Mouse (Mus musculus): ENCODE measurements around the gene Hs3st4. TPM values are rescaled to one million over a fixed set of nuclear protein-coding genes. Genes with fewer than 3 reads are reported as not detected.

Hs3st4 gene
- total and polyA plus RNA-seq, 3 experiments, result not detected

GRCm38 (mm10) chr7:124180926-124181325, 198.3 kb downstream of the Hs3st4 start:
- TF ChIP-seq USF1 (IDR thresholded peaks at IDR 0.05; ENCODE audit: low read depth, low read length) (no peak), ZNF384 (IDR thresholded peaks at IDR 0.05; ENCODE audit: low read depth, low read length) (no peak), HCFC1 (IDR thresholded peaks at IDR 0.05; ENCODE audit: low read depth, low read length) (no peak), IRF4 (IDR thresholded peaks at IDR 0.05; ENCODE audit: low read depth, low read length) (no peak), MYC (IDR thresholded peaks at IDR 0.05; ENCODE audit: low read depth, low read length) (no peak), ZC3H11A (IDR thresholded peaks at IDR 0.05; ENCODE audit: low read depth, low read length) (no peak), ELF1 (IDR thresholded peaks at IDR 0.05; ENCODE audit: low read depth, low read length) (no peak), KAT2A (IDR thresholded peaks at IDR 0.05; ENCODE audit: insufficient replicate concordance, low read length) (no peak), RAD21 (IDR thresholded peaks at IDR 0.05; ENCODE audit: low read depth, low read length) (no peak), MAX (IDR thresholded peaks at IDR 0.05; ENCODE audit: low read length) (no peak), MXI1 (IDR thresholded peaks at IDR 0.05; ENCODE audit: low read depth, low read length) (no peak), TBP (conservative IDR thresholded peaks at IDR 0.05; ENCODE audit: low read depth, low read length) (no peak), CTCF (conservative IDR thresholded peaks at IDR 0.05 in 1 of 2, IDR thresholded peaks at IDR 0.05 in 1 of 2; ENCODE audit: low read depth in 2 of 2, low read length in 2 of 2) (no peak), NELFE (IDR thresholded peaks at IDR 0.05; ENCODE audit: low read depth, low read length) (no peak), ETS1 (conservative IDR thresholded peaks at IDR 0.05; ENCODE audit: low read depth, low read length) (no peak), SIN3A (IDR thresholded peaks at IDR 0.05; ENCODE audit: low read length) (no peak), JUND (conservative IDR thresholded peaks at IDR 0.05; ENCODE audit: low read depth, low read length) (no peak), JUN (IDR thresholded peaks at IDR 0.05; ENCODE audit: insufficient read depth, low read depth, low read length) (no peak), EP300 (IDR thresholded peaks at IDR 0.05; ENCODE audit: low read length) (no peak)
- Histone ChIP-seq H3K27ac (ENCODE audit: insufficient read depth, low read depth) (no peak overlapping the region), H3K4me1 (ENCODE audit: control insufficient read depth in 1 of 2, insufficient read depth in 2 of 2) (no peaks in the 10 kb centered on the region), H3K9me3 (replicated peaks; ENCODE audit: low read length) (peaks cover 24% of the 10 kb centered on the region), H3K79me2 (replicated peaks; ENCODE audit: control insufficient read depth, extremely low read depth, insufficient read depth, poor library complexity, severe bottlenecking) (no peaks in the 10 kb centered on the region), H3K4me2 (ENCODE audit: insufficient read depth, low read depth, poor library complexity, severe bottlenecking) (no peak overlapping the region), H3K27me3 (replicated peaks) (peaks cover 6% of the 10 kb centered on the region), H3K36me3 (replicated peaks in 1 of 2; ENCODE audit: control insufficient read depth in 1 of 2, insufficient read depth in 1 of 2, low read length in 1 of 2) (no peaks in the 10 kb centered on the region), H3K4me3 (replicated peaks in 1 of 3; ENCODE audit: low read depth in 2 of 3, low read length in 2 of 3, poor library complexity in 1 of 3) (no peak overlapping the region), H3K9ac (ENCODE audit: insufficient read depth, low read depth) (no peak overlapping the region)
- no peak for DNase-seq (ENCODE audit: extremely low read depth)
- in situ Hi-C loops (cut with MboI; ENCODE audit: low pct_ligation_motif_present, low pct_unique_long_range_greater_than_20kb, low sequenced_read_pairs), result no loop called here
- dilution Hi-C loops (cut with MboI; ENCODE audit: extremely low pct_ligation_motif_present, extremely low pct_unique_long_range_greater_than_20kb, low sequenced_read_pairs), result no loop called here

- H3K4me2 ChIP-seq (ENCODE audit: insufficient read depth, low read depth, poor library complexity, severe bottlenecking), result no peak overlapping the region
- DNase-seq (ENCODE audit: extremely low read depth), result no peak
- H3K36me3 ChIP-seq (replicated peaks in 1 of 2; ENCODE audit: control insufficient read depth in 1 of 2, insufficient read depth in 1 of 2, low read length in 1 of 2), result no peaks in the 10 kb centered on the region
- H3K9ac ChIP-seq (ENCODE audit: insufficient read depth, low read depth), result no peak overlapping the region
- in situ Hi-C loops (cut with MboI; ENCODE audit: low pct_ligation_motif_present, low pct_unique_long_range_greater_than_20kb, low sequenced_read_pairs), result no loop called here
- no peaks in the 10 kb centered on the region for H3K79me2 ChIP-seq (replicated peaks; ENCODE audit: control insufficient read depth, extremely low read depth, insufficient read depth, poor library complexity, severe bottlenecking)
- no peak overlapping the region for H3K4me3 ChIP-seq (replicated peaks in 1 of 3; ENCODE audit: low read depth in 2 of 3, low read length in 2 of 3, poor library complexity in 1 of 3)
- TF ChIP-seq MXI1 (IDR thresholded peaks at IDR 0.05; ENCODE audit: low read depth, low read length) (no peak), ETS1 (conservative IDR thresholded peaks at IDR 0.05; ENCODE audit: low read depth, low read length) (no peak), ZNF384 (IDR thresholded peaks at IDR 0.05; ENCODE audit: low read depth, low read length) (no peak), GABPA (IDR thresholded peaks at IDR 0.05; ENCODE audit: insufficient replicate concordance, low read depth, low read length) (no peak), MEF2A (IDR thresholded peaks at IDR 0.05; ENCODE audit: borderline replicate concordance, low read depth, low read length) (no peak), SMC3 (IDR thresholded peaks at IDR 0.05; ENCODE audit: low read depth, low read length) (no peak), ZMIZ1 (IDR thresholded peaks at IDR 0.05; ENCODE audit: low read depth, low read length) (no peak), POLR2AphosphoS2 (IDR thresholded peaks at IDR 0.05; ENCODE audit: low read depth, low read length) (no peak), ZC3H11A (IDR thresholded peaks at IDR 0.05; ENCODE audit: low read depth, low read length) (no peak), NELFE (IDR thresholded peaks at IDR 0.05; ENCODE audit: low read depth, low read length) (no peak), IRF4 (IDR thresholded peaks at IDR 0.05; ENCODE audit: low read depth, low read length) (no peak), RCOR1 (conservative IDR thresholded peaks at IDR 0.05; ENCODE audit: low read depth, low read length) (no peak), HCFC1 (IDR thresholded peaks at IDR 0.05; ENCODE audit: low read depth, low read length) (no peak), PAX5 (IDR thresholded peaks at IDR 0.05; ENCODE audit: low read length) (no peak), MAX (IDR thresholded peaks at IDR 0.05; ENCODE audit: low read length) (no peak), JUN (IDR thresholded peaks at IDR 0.05; ENCODE audit: insufficient read depth, low read depth, low read length) (no peak), RAD21 (IDR thresholded peaks at IDR 0.05; ENCODE audit: low read depth, low read length) (no peak), TBP (conservative IDR thresholded peaks at IDR 0.05; ENCODE audit: low read depth, low read length) (no peak), SIN3A (IDR thresholded peaks at IDR 0.05; ENCODE audit: low read length) (no peak)
- peaks cover 7% of the 10 kb centered on the region for H3K27me3 ChIP-seq (replicated peaks)
- peaks cover 31% of the 10 kb centered on the region for H3K9me3 ChIP-seq (replicated peaks; ENCODE audit: low read length)
- dilution Hi-C loops (cut with MboI; ENCODE audit: extremely low pct_ligation_motif_present, extremely low pct_unique_long_range_greater_than_20kb, low sequenced_read_pairs), result no loop called here
- no peaks in the 10 kb centered on the region for H3K4me1 ChIP-seq (ENCODE audit: control insufficient read depth in 1 of 2, insufficient read depth in 2 of 2)
- no peak overlapping the region for H3K27ac ChIP-seq (ENCODE audit: insufficient read depth, low read depth)
These were observed 202.0 kb downstream of the Hs3st4 start for GRCm38 (mm10) chr7:124184693-124185092.
